Mouse (Mus musculus) left cerebral cortex, adult 9 months (tissue): ENCODE measurements around the gene Ankrd13d.

Experiments used
- DNase-seq, 2 experiments: peaks; one replicate each; pipeline ENCODE4 v3.0.0; 2022; ENCODE audit warnings: low spot score in 2 of 2

Ankrd13d gene

GRCm38 (mm10) chr19:4282898-4283553 lies at the start of gene Ankrd13d:
Ankrd13d (minus strand) TSS chr19:4283137.
- DNase-seq: peak; percentile 88 to 95

- DNase-seq: peak in 1 of 2 experiments; percentile 59
Observed at GRCm38 (mm10) chr19:4332653-4333052, 49.7 kb upstream of the Ankrd13d start.

- no peak for DNase-seq
Observed at GRCm38 (mm10) chr19:4331273-4331672, 48.3 kb upstream of the Ankrd13d start.

- no peak for DNase-seq
Observed at GRCm38 (mm10) chr19:4330603-4331002, 47.7 kb upstream of the Ankrd13d start.

GRCm38 (mm10) chr19:4328737-4329304 lies 45.9 kb upstream of the Ankrd13d start:
- no peak for DNase-seq

- DNase-seq: no peak
Observed at GRCm38 (mm10) chr19:4326881-4327280, 43.9 kb upstream of the Ankrd13d start.

- DNase-seq: no peak
Observed at GRCm38 (mm10) chr19:4326106-4326505, 43.2 kb upstream of the Ankrd13d start.

- DNase-seq: no peak
Observed at GRCm38 (mm10) chr19:4322134-4322533, 39.2 kb upstream of the Ankrd13d start.

GRCm38 (mm10) chr19:4321622-4322021 lies 38.7 kb upstream of the Ankrd13d start:
- no peak for DNase-seq

- DNase-seq: no peak
Observed at GRCm38 (mm10) chr19:4319272-4319671, 36.3 kb upstream of the Ankrd13d start.

- DNase-seq: no peak
Observed at GRCm38 (mm10) chr19:4317181-4317580, 34.2 kb upstream of the Ankrd13d start.

- no peak for DNase-seq
Observed at GRCm38 (mm10) chr19:4315223-4315944, 32.4 kb upstream of the Ankrd13d start.

- DNase-seq: peak in 1 of 2 experiments; percentile 50
Observed at GRCm38 (mm10) chr19:4309776-4310185, 26.8 kb upstream of the Ankrd13d start.

- DNase-seq: no peak
Observed at GRCm38 (mm10) chr19:4309302-4309701, 26.4 kb upstream of the Ankrd13d start.

- DNase-seq: peak in 1 of 2 experiments; percentile 69
Observed at GRCm38 (mm10) chr19:4306190-4306577, 23.2 kb upstream of the Ankrd13d start, which contains the start of gene Grk2. Grk2 (minus strand) TSS chr19:4306222.

- DNase-seq: no peak
Observed at GRCm38 (mm10) chr19:4305491-4306189, 22.7 kb upstream of the Ankrd13d start.

- DNase-seq: no peak
Observed at GRCm38 (mm10) chr19:4304871-4305321, 22.0 kb upstream of the Ankrd13d start.

- DNase-seq: no peak
Observed at GRCm38 (mm10) chr19:4304251-4304821, 21.4 kb upstream of the Ankrd13d start.

- DNase-seq: no peak
Observed at GRCm38 (mm10) chr19:4303640-4303995, 20.7 kb upstream of the Ankrd13d start.

GRCm38 (mm10) chr19:4302936-4303639 lies 20.2 kb upstream of the Ankrd13d start:
- DNase-seq: peak in 1 of 2 experiments; percentile 54
